Mouse (Mus musculus): ENCODE measurements at regions not wholly inside any gene's neighbourhood (a gene's known extent, or its start where the extent isn't known, plus 50 kb on each side); places are given as distances from the start of the nearest gene placed in this dataset.
"Not testable (repeated sequence)": the region's sequence is repeated elsewhere in the genome, so short reads cannot be mapped to it uniquely, and the experiment has no call there.

DNA sequence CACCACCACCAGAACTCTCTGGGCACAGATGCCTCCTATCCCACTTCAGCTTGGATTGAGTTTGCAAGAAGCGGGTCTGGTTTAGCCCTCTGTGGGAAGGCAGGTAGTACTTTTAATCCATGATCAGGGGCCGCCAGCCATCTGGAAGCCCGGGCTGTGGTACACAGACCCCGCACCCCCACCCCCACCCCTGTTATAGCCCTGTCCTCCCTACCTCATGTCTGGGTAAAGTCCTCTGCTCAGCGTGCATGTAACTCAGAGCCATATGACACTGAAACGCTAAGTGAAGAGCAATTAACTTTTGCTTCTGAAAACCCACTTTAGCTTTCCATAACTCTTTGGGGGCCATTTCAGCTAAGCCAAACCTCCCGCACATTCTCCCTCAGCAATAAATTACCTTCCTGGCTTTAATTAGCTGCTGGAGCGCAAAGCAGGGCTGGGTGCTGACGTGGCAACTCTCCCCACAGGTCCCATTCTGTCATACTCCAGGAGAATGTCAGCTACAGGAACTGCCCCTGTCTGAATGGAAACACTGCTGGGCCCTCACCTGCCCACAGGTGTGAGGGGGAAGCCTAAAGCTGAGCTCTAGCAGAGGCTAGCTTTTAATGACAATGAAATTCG is 198.1 kb upstream of the Zfp703 start:
- Histone ChIP-seq H3K27me3 (no peaks in the 10 kb centered on the region), H3K27ac (no peak overlapping the region), H3K4me3 (replicated peaks) (no peak overlapping the region), H3K4me1 (peaks cover 3% of the 10 kb centered on the region; the same call in 1 of the 2 replicates), H3K9ac (no peak overlapping the region), H3K36me3 (replicated peaks) (no peaks in the 10 kb centered on the region), H3K4me2 (no peak overlapping the region), H3K9me3 (no peaks in the 10 kb centered on the region)
- ATAC-seq (ENCODE audit: low FRiP score), result no peak
- WGBS, result 77% methylated on average over 10 of the region's 10 CpGs

- Histone ChIP-seq H3K4me3 (replicated peaks) (peak overlapping the region; percentile 14; the same call in 1 of the 2 replicates), H3K4me2 (peak overlapping the region; percentile 44), H3K9me3 (no peaks in the 10 kb centered on the region), H3K4me1 (peaks cover 2% of the 10 kb centered on the region; the same call in 1 of the 2 replicates), H3K36me3 (replicated peaks) (no peaks in the 10 kb centered on the region), H3K27me3 (no peaks in the 10 kb centered on the region), H3K27ac (no peak overlapping the region), H3K9ac (no peak overlapping the region)
- WGBS, result 32% methylated on average over 19 of the region's 19 CpGs
- ATAC-seq (ENCODE audit: low FRiP score), result peak; percentile 77
Observed at GRCm38 (mm10) chr8:26780515-26780914, 196.6 kb upstream of the Zfp703 start.

DNA sequence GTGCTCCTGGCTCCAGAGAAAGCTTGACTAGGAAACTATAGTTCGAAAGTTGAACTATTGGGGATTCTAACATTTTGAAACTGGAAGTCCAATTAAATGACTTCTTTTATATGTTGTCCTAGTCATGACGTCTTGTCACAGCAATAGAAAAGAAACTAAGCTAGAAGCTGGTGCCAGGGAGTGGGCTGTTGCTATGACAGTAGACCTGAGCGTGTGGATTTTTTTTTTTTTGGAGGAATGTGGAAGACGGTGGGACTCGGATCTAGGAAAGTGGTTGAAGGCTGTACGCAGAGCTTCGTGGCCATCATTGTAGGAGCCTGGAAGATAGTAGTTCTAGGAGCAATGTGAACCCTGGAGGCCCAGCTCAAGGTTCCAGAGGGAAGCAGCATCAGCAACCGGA is 194.2 kb upstream of the Zfp703 start:
- H3K4me3 ChIP-seq (replicated peaks); H3K4me2 ChIP-seq; H3K36me3 ChIP-seq (replicated peaks); H3K9me3 ChIP-seq; ATAC-seq (ENCODE audit: low FRiP score); H3K4me1 ChIP-seq; H3K9ac ChIP-seq; H3K27me3 ChIP-seq; H3K27ac ChIP-seq: not testable (repeated sequence)
- 88% methylated on average over 8 of the region's 8 CpGs for WGBS

GRCm38 (mm10) chr8:26784381-26784780 is 192.7 kb upstream of the Zfp703 start:
- Histone ChIP-seq H3K4me3 (replicated peaks) (no peak overlapping the region), H3K4me1 (no peaks in the 10 kb centered on the region), H3K9me3 (no peaks in the 10 kb centered on the region), H3K9ac (no peak overlapping the region), H3K27ac (no peak overlapping the region), H3K27me3 (no peaks in the 10 kb centered on the region), H3K4me2 (no peak overlapping the region), H3K36me3 (replicated peaks) (no peaks in the 10 kb centered on the region)
- 66% methylated on average over 6 of the region's 6 CpGs for whole genome bisulfite sequencing
- ATAC-seq (ENCODE audit: low FRiP score), result no peak

- WGBS, result 76% methylated on average over 2 of the region's 2 CpGs
- Histone ChIP-seq H3K27me3 (no peaks in the 10 kb centered on the region), H3K9me3 (no peaks in the 10 kb centered on the region)
Observed at GRCm38 (mm10) chr8:26791795-26792194, 185.3 kb upstream of the Zfp703 start.

GRCm38 (mm10) chr8:26793606-26794292 is 183.4 kb upstream of the Zfp703 start:
- no peaks in the 10 kb centered on the region for H3K9me3 ChIP-seq
- ATAC-seq (ENCODE audit: low FRiP score), result no peak
- no peak overlapping the region for H3K4me3 ChIP-seq (replicated peaks)
- H3K27me3 ChIP-seq, result no peaks in the 10 kb centered on the region
- H3K36me3 ChIP-seq (replicated peaks), result no peaks in the 10 kb centered on the region
- H3K9ac ChIP-seq, result no peak overlapping the region
- no peak overlapping the region for H3K27ac ChIP-seq
- H3K4me2 ChIP-seq, result no peak overlapping the region
- 89% methylated on average over 9 of the region's 9 CpGs for WGBS
- H3K4me1 ChIP-seq, result no peaks in the 10 kb centered on the region

More at GRCm38 (mm10) chr8:26791795-26792194, 185.3 kb upstream of the Zfp703 start:
- no peak overlapping the region for H3K4me2 ChIP-seq
- no peak overlapping the region for H3K27ac ChIP-seq
- no peaks in the 10 kb centered on the region for H3K36me3 ChIP-seq (replicated peaks)
- no peaks in the 10 kb centered on the region for H3K4me1 ChIP-seq
- no peak overlapping the region for H3K4me3 ChIP-seq (replicated peaks)
- ATAC-seq (ENCODE audit: low FRiP score), result no peak
- H3K9ac ChIP-seq, result no peak overlapping the region

- Histone ChIP-seq H3K4me3 (replicated peaks) (no peak overlapping the region), H3K27me3 (no peaks in the 10 kb centered on the region), H3K36me3 (replicated peaks) (no peaks in the 10 kb centered on the region), H3K27ac (no peak overlapping the region), H3K9ac (no peak overlapping the region), H3K4me1 (no peaks in the 10 kb centered on the region), H3K9me3 (no peaks in the 10 kb centered on the region), H3K4me2 (no peak overlapping the region)
- 77% methylated on average over 4 of the region's 4 CpGs for WGBS
- no peak for ATAC-seq (ENCODE audit: low FRiP score)
Observed at GRCm38 (mm10) chr8:26794411-26794810, 182.7 kb upstream of the Zfp703 start.

GRCm38 (mm10) chr8:26795616-26796015 is 181.5 kb upstream of the Zfp703 start:
- no peaks in the 10 kb centered on the region for H3K4me1 ChIP-seq
- no peaks in the 10 kb centered on the region for H3K36me3 ChIP-seq (replicated peaks)
- WGBS, result 73% methylated on average over 8 of the region's 8 CpGs
- H3K4me2 ChIP-seq, result no peak overlapping the region
- no peaks in the 10 kb centered on the region for H3K27me3 ChIP-seq
- ATAC-seq (ENCODE audit: low FRiP score), result no peak
- H3K4me3 ChIP-seq (replicated peaks), result no peak overlapping the region
- H3K9me3 ChIP-seq, result no peaks in the 10 kb centered on the region
- H3K27ac ChIP-seq, result no peak overlapping the region
- no peak overlapping the region for H3K9ac ChIP-seq

DNA sequence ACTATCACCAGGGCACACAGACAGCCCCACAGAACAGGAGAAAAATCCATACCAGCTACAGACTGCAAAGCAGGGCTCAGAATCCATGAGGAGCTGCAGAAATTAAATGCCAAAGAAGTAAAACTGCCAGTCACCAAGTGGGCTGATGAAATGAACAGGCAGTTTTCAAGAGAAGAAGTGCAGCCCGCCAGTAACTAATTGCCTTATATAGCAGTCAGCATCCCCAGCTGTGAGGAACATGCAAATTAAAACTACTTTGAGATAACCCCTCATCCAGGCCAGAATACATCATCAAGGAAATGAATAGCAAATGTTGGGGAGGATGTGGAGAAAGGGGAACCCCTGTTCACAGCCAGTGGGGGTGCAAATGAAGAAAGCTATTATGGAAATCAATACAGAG is 177.3 kb upstream of the Zfp703 start:
- Histone ChIP-seq H3K36me3 (replicated peaks) (no peaks in the 10 kb centered on the region), H3K4me3 (replicated peaks) (no peak overlapping the region), H3K4me2 (no peak overlapping the region), H3K4me1 (peaks cover 10% of the 10 kb centered on the region), H3K27me3 (0 out of 2 replicates have a peak, but pooled peaks cover 4% of the 10 kb centered on the region), H3K27ac (no peak overlapping the region), H3K9me3 (no peaks in the 10 kb centered on the region), H3K9ac (no peak overlapping the region)
- no peak for ATAC-seq (ENCODE audit: low FRiP score)
- WGBS, result 53% methylated on average over 1 of the region's 1 CpGs

- Histone ChIP-seq H3K27me3 (peaks cover 10% of the 10 kb centered on the region), H3K9ac (no peak overlapping the region), H3K4me1 (peaks cover 39% of the 10 kb centered on the region), H3K27ac (no peak overlapping the region), H3K4me3 (replicated peaks) (no peak overlapping the region), H3K4me2 (no peak overlapping the region), H3K9me3 (no peaks in the 10 kb centered on the region), H3K36me3 (replicated peaks) (no peaks in the 10 kb centered on the region)
- ATAC-seq (ENCODE audit: low FRiP score), result no peak
- WGBS, result 73% methylated on average over 9 of the region's 9 CpGs
Observed at GRCm38 (mm10) chr8:26804089-26804488, 173.0 kb upstream of the Zfp703 start.

GRCm38 (mm10) chr8:26804901-26805341 is 172.2 kb upstream of the Zfp703 start:
- H3K4me1 ChIP-seq, result peaks cover 39% of the 10 kb centered on the region
- H3K9ac ChIP-seq, result no peak overlapping the region
- 20% methylated on average over 7 of the region's 7 CpGs for WGBS
- H3K27me3 ChIP-seq, result peaks cover 14% of the 10 kb centered on the region
- no peak; the same call in 1 of the 2 replicates for ATAC-seq (ENCODE audit: low FRiP score)
- H3K27ac ChIP-seq, result peak overlapping the region; percentile 69; the same call in 1 of the 2 replicates
- H3K36me3 ChIP-seq (replicated peaks), result no peaks in the 10 kb centered on the region
- peak overlapping the region; percentile 10; the same call in 1 of the 2 replicates for H3K4me2 ChIP-seq
- no peaks in the 10 kb centered on the region for H3K9me3 ChIP-seq
- H3K4me3 ChIP-seq (replicated peaks), result no peak overlapping the region

GRCm38 (mm10) chr8:26805371-26805821 is 171.7 kb upstream of the Zfp703 start:
- no peaks in the 10 kb centered on the region for H3K36me3 ChIP-seq (replicated peaks)
- no peak for ATAC-seq (ENCODE audit: low FRiP score)
- peak overlapping the region; percentile 69; the same call in 1 of the 2 replicates for H3K27ac ChIP-seq
- H3K4me3 ChIP-seq (replicated peaks), result no peak overlapping the region
- peak overlapping the region; percentile 13; the same call in 1 of the 2 replicates for H3K4me2 ChIP-seq
- no peaks in the 10 kb centered on the region for H3K9me3 ChIP-seq
- WGBS, result 13% methylated on average over 6 of the region's 6 CpGs
- peaks cover 14% of the 10 kb centered on the region for H3K27me3 ChIP-seq
- peaks cover 39% of the 10 kb centered on the region for H3K4me1 ChIP-seq
- no peak overlapping the region for H3K9ac ChIP-seq

All from forebrain, embryonic 12.5 days (tissue).